Mouse (Mus musculus): ENCODE results near the gene Cdc34. TPM values are rescaled to one million over a fixed set of nuclear protein-coding genes. Genes with fewer than 3 reads are reported as not detected.

Cdc34 gene
- total and polyA plus RNA-seq, 2 experiments from 2014 or later = 120 to 183 TPM

DNA sequence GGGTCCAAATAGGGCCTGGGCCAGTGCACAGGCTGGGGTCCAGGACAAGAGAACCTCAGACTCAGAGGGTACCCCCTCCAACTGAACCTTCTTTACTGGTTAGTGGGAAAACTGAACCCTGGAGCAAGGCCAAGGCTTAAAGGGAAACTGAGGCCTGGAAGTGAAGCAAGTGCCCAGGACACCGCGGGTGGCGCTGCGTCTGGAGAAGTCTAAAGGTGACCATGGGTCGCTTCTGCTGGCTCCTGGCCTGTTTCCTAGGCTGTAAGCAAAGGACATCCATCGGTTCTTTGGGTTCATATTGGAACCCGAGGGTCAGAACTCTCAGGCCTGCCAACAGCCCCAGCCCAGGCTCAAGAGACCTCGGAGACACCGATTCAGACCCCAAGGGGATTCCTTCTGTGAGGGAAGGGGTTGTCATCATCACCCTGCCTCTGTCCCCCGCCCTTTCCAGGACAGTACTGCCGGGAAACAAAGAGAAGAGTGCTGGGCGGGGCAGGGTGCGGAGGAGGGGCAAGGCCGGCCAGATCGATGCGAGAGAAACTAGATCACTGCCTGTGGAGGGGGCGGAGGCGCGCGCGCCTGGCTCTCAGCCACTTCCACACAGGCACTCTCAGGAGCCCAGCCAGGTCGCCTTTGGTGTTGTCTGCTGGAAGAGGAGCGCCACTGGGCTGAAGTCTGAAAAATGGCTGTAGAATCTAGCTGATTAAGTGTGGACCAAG, 43.4 kb upstream of the Cdc34 start:
- Histone ChIP-seq H3K4me2 (ENCODE audit: low read depth, low read length) (peak overlapping the region; percentile 21), H3K4me3 (ENCODE audit: low read depth, low read length) (peak overlapping the region; percentile 6), H3K9me3 (replicated peaks; ENCODE audit: control insufficient read depth, low read length) (no peaks in the 10 kb centered on the region), H3K4me1 (ENCODE audit: control insufficient read depth, insufficient read depth) (no peaks in the 10 kb centered on the region), H3K27me3 (ENCODE audit: control insufficient read depth, insufficient read depth, low read length) (peaks cover 43% of the 10 kb centered on the region), H3K9ac (replicated peaks; ENCODE audit: low read depth, low read length) (no peak overlapping the region), H3K27ac (ENCODE audit: low read depth) (no peak overlapping the region), H3K36me3 (replicated peaks; ENCODE audit: control insufficient read depth, insufficient read depth, low read length) (no peaks in the 10 kb centered on the region)
- DNase-seq (ENCODE audit: low spot score) (no peak), ATAC-seq (ENCODE audit: insufficient read depth, low read depth) (0 out of 2 replicates have a peak, but pooled peaks have one; percentile 12)
- WGBS = 8% methylated on average over 23 of the region's 23 CpGs
- TF ChIP-seq CTCF (IDR thresholded peaks at IDR 0.05; ENCODE audit: low read depth) = no peak
- no peak for TF ChIP-seq EP300 (IDR thresholded peaks at IDR 0.05; ENCODE audit: low read depth)

DNA sequence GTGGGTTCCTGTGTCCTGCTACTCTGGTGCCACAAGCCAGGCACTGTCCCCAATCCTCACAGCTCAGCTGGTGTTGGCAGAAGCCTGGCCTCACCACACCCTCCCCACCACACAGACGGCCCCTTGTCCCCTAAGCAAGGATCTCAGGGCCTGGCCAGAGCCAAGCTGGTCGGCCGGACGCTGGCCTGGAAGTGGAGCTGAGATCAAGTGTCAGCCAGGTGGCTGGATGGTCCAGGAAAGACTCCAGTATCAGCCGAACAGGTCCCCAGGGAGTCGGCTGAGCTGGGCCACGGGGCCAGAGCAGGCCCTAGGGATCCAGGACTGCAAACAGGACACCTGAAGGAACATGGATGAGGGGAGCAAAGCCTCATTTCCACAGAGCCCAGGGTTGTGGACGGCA, 36.3 kb upstream of the Cdc34 start, which contains the start of gene Odf3l2:
Gene Odf3l2, minus strand, starts transcription at position 28 of the 400 bp plus-strand sequence.
- Histone ChIP-seq H3K4me1 (ENCODE audit: control insufficient read depth, insufficient read depth) (no peaks in the 10 kb centered on the region), H3K36me3 (replicated peaks; ENCODE audit: control insufficient read depth, insufficient read depth, low read length) (no peaks in the 10 kb centered on the region), H3K9me3 (replicated peaks; ENCODE audit: control insufficient read depth, low read length) (no peaks in the 10 kb centered on the region), H3K4me3 (ENCODE audit: low read depth, low read length) (no peak within 1 kb of the TSS), H3K27ac (ENCODE audit: low read depth) (no peak within 1 kb of the TSS), H3K4me2 (ENCODE audit: low read depth, low read length) (no peak within 1 kb of the TSS), H3K9ac (replicated peaks; ENCODE audit: low read depth, low read length) (no peak within 1 kb of the TSS), H3K27me3 (ENCODE audit: control insufficient read depth, insufficient read depth, low read length) (no peaks in the 10 kb centered on the region)
- ATAC-seq (ENCODE audit: insufficient read depth, low read depth) (no peak), DNase-seq (ENCODE audit: low spot score) (no peak)
- 53% methylated on average over 8 of the region's 8 CpGs for WGBS
- TF ChIP-seq CTCF (IDR thresholded peaks at IDR 0.05; ENCODE audit: low read depth) (no peak), EP300 (IDR thresholded peaks at IDR 0.05; ENCODE audit: low read depth) (no peak)

DNA sequence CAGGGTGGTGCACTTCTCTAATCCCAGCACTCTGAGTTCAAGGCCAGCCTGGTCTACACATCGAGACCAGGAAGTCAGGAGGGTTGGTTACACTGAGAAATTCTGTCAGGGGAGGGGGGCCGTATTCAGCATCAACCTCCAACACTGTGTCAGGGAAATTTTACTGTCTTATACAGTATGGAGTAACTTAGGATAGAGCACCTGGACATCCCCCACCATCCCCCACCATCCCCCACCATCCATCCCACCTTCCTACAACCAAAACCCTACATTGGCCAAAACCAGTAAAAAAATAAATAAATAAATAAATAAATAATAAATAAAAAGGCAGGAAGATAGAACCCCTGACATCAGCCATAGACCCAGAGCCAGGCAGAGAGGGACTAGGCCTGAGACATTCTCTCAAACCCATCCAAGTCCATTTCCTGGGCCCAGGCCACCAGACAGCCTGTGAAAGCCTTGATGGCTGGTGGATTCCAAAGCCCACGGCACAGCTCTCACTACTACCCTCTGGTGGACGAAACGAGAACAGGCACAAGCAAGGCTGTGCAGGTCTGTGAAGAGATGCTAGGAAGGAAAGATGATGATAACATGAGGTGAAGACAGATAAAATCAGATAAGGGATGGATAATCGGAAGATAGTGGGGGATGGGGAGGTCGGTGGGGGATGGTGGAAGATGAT, 32.8 kb upstream of the Cdc34 start:
- Histone ChIP-seq H3K9ac (replicated peaks; ENCODE audit: low read depth, low read length) (no peak overlapping the region), H3K36me3 (replicated peaks; ENCODE audit: control insufficient read depth, insufficient read depth, low read length) (no peaks in the 10 kb centered on the region), H3K4me3 (ENCODE audit: low read depth, low read length) (no peak overlapping the region), H3K27me3 (ENCODE audit: control insufficient read depth, insufficient read depth, low read length) (peaks cover 4% of the 10 kb centered on the region; the same call in 1 of the 2 replicates), H3K9me3 (replicated peaks; ENCODE audit: control insufficient read depth, low read length) (no peaks in the 10 kb centered on the region), H3K4me2 (ENCODE audit: low read depth, low read length) (no peak overlapping the region), H3K4me1 (ENCODE audit: control insufficient read depth, insufficient read depth) (no peaks in the 10 kb centered on the region), H3K27ac (ENCODE audit: low read depth) (no peak overlapping the region)
- peak; percentile 55; the same call in 1 of the 2 replicates for ATAC-seq (ENCODE audit: insufficient read depth, low read depth)
- TF ChIP-seq EP300 (IDR thresholded peaks at IDR 0.05; ENCODE audit: low read depth) (no peak), CTCF (IDR thresholded peaks at IDR 0.05; ENCODE audit: low read depth) (peak; percentile 93)
- DNase-seq (ENCODE audit: low spot score) = peak; percentile 55
- 23% methylated on average over 7 of the region's 7 CpGs for WGBS

- WGBS = 68% methylated on average over 7 of the region's 7 CpGs
- Histone ChIP-seq H3K9me3 (replicated peaks; ENCODE audit: control insufficient read depth, low read length) (no peaks in the 10 kb centered on the region), H3K4me2 (ENCODE audit: low read depth, low read length) (no peak overlapping the region), H3K9ac (replicated peaks; ENCODE audit: low read depth, low read length) (no peak overlapping the region), H3K4me3 (ENCODE audit: low read depth, low read length) (no peak overlapping the region), H3K27me3 (ENCODE audit: control insufficient read depth, insufficient read depth, low read length) (peaks cover 18% of the 10 kb centered on the region), H3K4me1 (ENCODE audit: control insufficient read depth, insufficient read depth) (no peaks in the 10 kb centered on the region), H3K27ac (ENCODE audit: low read depth) (no peak overlapping the region), H3K36me3 (replicated peaks; ENCODE audit: control insufficient read depth, insufficient read depth, low read length) (no peaks in the 10 kb centered on the region)
- DNase-seq (ENCODE audit: low spot score) = no peak
- ATAC-seq (ENCODE audit: insufficient read depth, low read depth) = no peak
- TF ChIP-seq CTCF (IDR thresholded peaks at IDR 0.05; ENCODE audit: low read depth) (no peak), EP300 (IDR thresholded peaks at IDR 0.05; ENCODE audit: low read depth) (no peak)
These were observed 29.2 kb upstream of the Cdc34 start for GRCm38 (mm10) chr10:79652789-79653188.

DNA sequence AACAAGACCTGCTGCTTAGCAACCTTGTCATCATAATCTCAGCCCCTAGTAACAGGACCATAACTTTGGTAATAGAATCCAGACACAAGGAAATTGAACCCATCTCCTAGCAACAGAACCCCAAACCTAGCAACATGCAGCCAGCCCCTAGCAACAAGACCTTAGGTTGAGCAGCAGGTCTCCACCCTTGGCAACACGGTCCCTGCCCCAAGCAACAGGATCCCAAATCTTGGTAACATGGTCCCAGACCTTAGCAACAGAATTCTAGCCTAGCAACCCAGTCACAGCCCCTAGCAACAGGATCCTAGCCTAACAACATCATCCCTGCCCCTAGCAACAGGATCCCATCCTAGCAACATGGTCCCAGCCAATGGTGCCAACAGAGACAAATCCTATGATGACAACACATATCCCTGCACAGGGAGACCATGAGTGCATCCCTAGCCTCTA, 27.0 kb upstream of the Cdc34 start:
- Histone ChIP-seq H3K4me1 (ENCODE audit: control insufficient read depth, insufficient read depth) (no peaks in the 10 kb centered on the region), H3K27me3 (ENCODE audit: control insufficient read depth, insufficient read depth, low read length) (peaks cover 18% of the 10 kb centered on the region), H3K9me3 (replicated peaks; ENCODE audit: control insufficient read depth, low read length) (no peaks in the 10 kb centered on the region), H3K4me3 (ENCODE audit: low read depth, low read length) (no peak overlapping the region), H3K9ac (replicated peaks; ENCODE audit: low read depth, low read length) (no peak overlapping the region), H3K27ac (ENCODE audit: low read depth) (no peak overlapping the region), H3K4me2 (ENCODE audit: low read depth, low read length) (no peak overlapping the region), H3K36me3 (replicated peaks; ENCODE audit: control insufficient read depth, insufficient read depth, low read length) (no peaks in the 10 kb centered on the region)
- DNase-seq (ENCODE audit: low spot score) (no peak), ATAC-seq (ENCODE audit: insufficient read depth, low read depth) (no peak)
- 52% methylated on average over 1 of the region's 1 CpGs for whole genome bisulfite sequencing
- no peak for TF ChIP-seq CTCF (IDR thresholded peaks at IDR 0.05; ENCODE audit: low read depth)
- TF ChIP-seq EP300 (IDR thresholded peaks at IDR 0.05; ENCODE audit: low read depth) = no peak
